Mouse (Mus musculus) thymus, postnatal 10 days (tissue): ENCODE measurements around the gene Klhdc10.

Experiments
- DNase-seq, 2 experiments: peaks; one replicate each; pipeline ENCODE4 v3.0.0; 2021; ENCODE audit warnings: low spot score in 2 of 2

The Klhdc10 gene

GRCm38 (mm10) chr6:30468684-30469083 lies 67.0 kb downstream of the Klhdc10 start:
- DNase-seq = peak in 1 of 2 experiments; percentile 24

- DNase-seq = no peak
Measured at GRCm38 (mm10) chr6:30469370-30469769, 67.7 kb downstream of the Klhdc10 start.

- no peak for DNase-seq
Measured at GRCm38 (mm10) chr6:30471706-30472105, 70.0 kb downstream of the Klhdc10 start.

- DNase-seq = no peak
Measured at GRCm38 (mm10) chr6:30476025-30476765, 74.5 kb downstream of the Klhdc10 start.

- DNase-seq = no peak
Measured at GRCm38 (mm10) chr6:30477210-30477714, 75.6 kb downstream of the Klhdc10 start.

GRCm38 (mm10) chr6:30477784-30478183 lies 76.1 kb downstream of the Klhdc10 start:
- DNase-seq = no peak

GRCm38 (mm10) chr6:30479418-30479817 lies 77.8 kb downstream of the Klhdc10 start:
- DNase-seq = no peak

- DNase-seq = no peak
Measured at GRCm38 (mm10) chr6:30482908-30483307, 81.2 kb downstream of the Klhdc10 start.

GRCm38 (mm10) chr6:30486504-30486903 lies 84.8 kb downstream of the Klhdc10 start:
- no peak for DNase-seq

- no peak for DNase-seq
Measured at GRCm38 (mm10) chr6:30499049-30499448, 97.4 kb downstream of the Klhdc10 start.
